Mouse (Mus musculus) lung, adult 2 months (tissue): ENCODE measurements at regions not wholly inside any gene's neighbourhood (a gene's known extent, or its start where the extent isn't known, plus 50 kb on each side); places are given as distances from the start of the nearest gene placed in this dataset.

Experiments
- DNase-seq: peaks from one replicate; pipeline ENCODE4 v3.0.0; 2022
- H3K4me1 ChIP-seq: fragments of 200-500 bp; 2 replicates; pipeline ENCODE4 v1.6.1; 2011; ENCODE audit warnings: low read length; ENCODE audit not compliant: control insufficient read depth, insufficient read depth
- H3K4me3 ChIP-seq: fragments of 200-500 bp; replicated peaks from 2 replicates; pipeline ENCODE3; 2011; ENCODE audit warnings: low read depth, mild to moderate bottlenecking, control low read depth, low read length; ENCODE audit errors: extremely low read depth
- CTCF ChIP-seq: fragments of 200-500 bp; IDR thresholded peaks from 2 replicates; pipeline ENCODE4 v1.5.1; 2011; ENCODE audit warnings: mild to moderate bottlenecking, low read length, control low read depth; ENCODE audit not compliant: insufficient read depth
- POLR2A ChIP-seq: fragments of 200-500 bp; IDR thresholded peaks from 2 replicates; pipeline ENCODE4 v1.6.1; 2011; ENCODE audit warnings: low read depth, mild to moderate bottlenecking, control low read depth, low read length, borderline replicate concordance; ENCODE audit errors: extremely low read depth
- WGBS: fragments of 180-500 bp; shearing (Covaris S2); methylation state at CpG from one replicate; pipeline ENCODE4 v1.1.7; 2018; 5-methylcytosine and 5-hydroxymethylcytosine counted together

GRCm38 (mm10) chr5:35221451-35222305, 56.4 kb upstream of the Adra2c start:
- H3K4me1 ChIP-seq: no peaks in the 10 kb centered on the region

GRCm38 (mm10) chr5:35216271-35216670, 61.8 kb upstream of the Adra2c start:
- DNase-seq: no peak
- no peak for TF ChIP-seq POLR2A
- no peak for TF ChIP-seq CTCF
- no peaks in the 10 kb centered on the region for H3K4me1 ChIP-seq
- WGBS: 42% methylated on average over 2 of the region's 2 CpGs
- H3K4me3 ChIP-seq: no peak overlapping the region

More at GRCm38 (mm10) chr5:35221451-35222305, 56.4 kb upstream of the Adra2c start:
- TF ChIP-seq POLR2A: no peak
- no peak for TF ChIP-seq CTCF
- no peak overlapping the region for H3K4me3 ChIP-seq
- no peak for DNase-seq
- WGBS: 71% methylated on average over 4 of the region's 4 CpGs

GRCm38 (mm10) chr5:35215480-35216195, 62.5 kb upstream of the Adra2c start:
- no peak overlapping the region for H3K4me3 ChIP-seq
- 40% methylated on average over 11 of the region's 11 CpGs for WGBS
- no peak for DNase-seq
- no peak for TF ChIP-seq POLR2A
- TF ChIP-seq CTCF: no peak
- no peaks in the 10 kb centered on the region for H3K4me1 ChIP-seq

GRCm38 (mm10) chr5:35215007-35215406, 63.1 kb upstream of the Adra2c start:
- 83% methylated on average over 11 of the region's 11 CpGs for WGBS
- DNase-seq: no peak
- Histone ChIP-seq H3K4me1 (no peaks in the 10 kb centered on the region), H3K4me3 (no peak overlapping the region)
- no peak for TF ChIP-seq CTCF
- TF ChIP-seq POLR2A: no peak

GRCm38 (mm10) chr5:35209348-35209747, 68.8 kb upstream of the Adra2c start:
- DNase-seq: no peak
- 28% methylated on average over 1 of the region's 1 CpGs for WGBS

GRCm38 (mm10) chr5:35204049-35204448, 74.1 kb upstream of the Adra2c start:
- no peak for DNase-seq
- Histone ChIP-seq H3K4me3 (no peak overlapping the region), H3K4me1 (no peaks in the 10 kb centered on the region)
- 90% methylated on average over 6 of the region's 6 CpGs for WGBS
- TF ChIP-seq CTCF (no peak), POLR2A (no peak)

More at GRCm38 (mm10) chr5:35209348-35209747, 68.8 kb upstream of the Adra2c start:
- TF ChIP-seq CTCF (no peak), POLR2A (no peak)
- H3K4me1 ChIP-seq: no peaks in the 10 kb centered on the region
- no peak overlapping the region for H3K4me3 ChIP-seq

GRCm38 (mm10) chr5:35198468-35198867, 79.7 kb upstream of the Adra2c start:
- 54% methylated on average over 5 of the region's 5 CpGs for WGBS
- Histone ChIP-seq H3K4me1 (no peaks in the 10 kb centered on the region), H3K4me3 (no peak overlapping the region)
- DNase-seq: no peak
- TF ChIP-seq POLR2A: no peak
- no peak for TF ChIP-seq CTCF

GRCm38 (mm10) chr5:35189113-35189797, 83.7 kb upstream of the Lrpap1 start:
- H3K4me3 ChIP-seq: no peak overlapping the region
- TF ChIP-seq CTCF: no peak
- TF ChIP-seq POLR2A: no peak
- H3K4me1 ChIP-seq: peaks cover 3% of the 10 kb centered on the region
- peak; percentile 33 for DNase-seq
- WGBS: 52% methylated on average over 12 of the region's 12 CpGs

GRCm38 (mm10) chr5:35185826-35186225, 80.3 kb upstream of the Lrpap1 start:
- WGBS: 68% methylated on average over 3 of the region's 3 CpGs
- Histone ChIP-seq H3K4me1 (peaks cover 3% of the 10 kb centered on the region), H3K4me3 (no peak overlapping the region)
- TF ChIP-seq CTCF: no peak
- no peak for TF ChIP-seq POLR2A
- DNase-seq: no peak
